Mouse (Mus musculus) induced T-regulatory cell, adult 2 months (primary cell): ENCODE measurements around the gene Nt5c3b.

Experiments used
- DNase-seq: peaks from one replicate; pipeline ENCODE4 v3.0.0-alpha.2; 2012; ENCODE audit warnings: low read depth

Gene Nt5c3b

GRCm38 (mm10) chr11:100399320-100399719 lies 42.3 kb downstream of the Nt5c3b start:
- peak; percentile 34 for DNase-seq

DNA sequence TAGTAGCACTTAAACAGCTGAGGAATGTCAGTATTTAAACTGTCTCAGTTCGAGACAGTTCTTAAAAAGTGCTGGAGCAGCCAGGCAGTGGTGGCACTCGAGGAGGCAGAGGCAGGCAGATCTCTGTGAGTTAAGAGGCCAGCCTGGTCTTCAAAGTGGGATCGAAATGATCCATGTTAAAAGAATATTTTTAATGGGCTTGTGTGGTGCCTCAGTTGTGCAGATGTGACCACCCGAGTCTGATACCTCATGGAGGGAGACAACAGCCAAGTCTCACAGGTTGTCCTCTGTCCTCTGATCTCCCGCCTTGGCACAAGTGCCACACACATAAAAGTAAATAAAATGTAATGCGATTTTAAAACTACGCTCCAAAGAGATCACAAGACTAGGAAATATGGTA lies 43.1 kb downstream of the Nt5c3b start:
- no peak for DNase-seq

DNA sequence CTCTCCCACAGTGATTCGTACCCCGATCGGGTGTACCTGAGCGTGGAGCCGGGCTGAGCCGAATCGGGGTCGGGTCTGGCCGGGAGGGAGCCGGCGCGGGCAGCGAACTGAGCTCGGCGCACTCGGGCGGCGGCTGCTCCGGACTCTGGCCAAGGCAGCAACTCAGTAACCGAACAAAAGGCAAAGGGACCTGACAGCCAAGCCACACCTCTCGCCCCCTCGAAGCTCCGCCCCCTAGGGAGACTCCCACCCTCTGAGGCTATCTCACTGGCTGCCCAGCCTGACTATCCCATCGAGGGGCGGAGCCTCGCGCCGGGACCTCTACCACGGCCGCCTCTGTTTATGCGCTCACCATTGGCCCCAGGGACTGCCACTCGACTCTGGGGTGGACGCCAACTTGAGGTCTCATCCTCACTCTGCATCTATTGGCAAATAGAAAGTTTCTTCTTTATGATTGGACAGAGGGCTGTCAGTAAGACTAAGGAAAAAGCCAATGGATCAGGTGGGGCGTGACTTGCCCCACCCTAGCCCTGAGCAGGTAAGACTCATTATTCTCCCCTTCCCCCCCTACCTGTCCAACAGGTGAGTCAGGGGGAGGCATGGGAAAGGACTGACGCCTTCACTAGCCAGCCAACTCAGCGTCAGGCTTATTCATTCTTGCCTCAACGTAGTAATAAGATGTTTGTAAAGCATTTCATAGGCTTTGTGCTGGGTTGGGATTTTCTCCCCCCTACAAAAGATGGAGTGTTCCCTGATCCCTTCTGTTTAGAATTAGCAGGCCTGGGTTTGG lies 43.8 kb downstream of the Nt5c3b start, which contains the start of gene Jup:
Gene Jup (minus strand): TSS at position 164 of the 790 bp plus-strand sequence.
- peak; percentile 88 for DNase-seq

DNA sequence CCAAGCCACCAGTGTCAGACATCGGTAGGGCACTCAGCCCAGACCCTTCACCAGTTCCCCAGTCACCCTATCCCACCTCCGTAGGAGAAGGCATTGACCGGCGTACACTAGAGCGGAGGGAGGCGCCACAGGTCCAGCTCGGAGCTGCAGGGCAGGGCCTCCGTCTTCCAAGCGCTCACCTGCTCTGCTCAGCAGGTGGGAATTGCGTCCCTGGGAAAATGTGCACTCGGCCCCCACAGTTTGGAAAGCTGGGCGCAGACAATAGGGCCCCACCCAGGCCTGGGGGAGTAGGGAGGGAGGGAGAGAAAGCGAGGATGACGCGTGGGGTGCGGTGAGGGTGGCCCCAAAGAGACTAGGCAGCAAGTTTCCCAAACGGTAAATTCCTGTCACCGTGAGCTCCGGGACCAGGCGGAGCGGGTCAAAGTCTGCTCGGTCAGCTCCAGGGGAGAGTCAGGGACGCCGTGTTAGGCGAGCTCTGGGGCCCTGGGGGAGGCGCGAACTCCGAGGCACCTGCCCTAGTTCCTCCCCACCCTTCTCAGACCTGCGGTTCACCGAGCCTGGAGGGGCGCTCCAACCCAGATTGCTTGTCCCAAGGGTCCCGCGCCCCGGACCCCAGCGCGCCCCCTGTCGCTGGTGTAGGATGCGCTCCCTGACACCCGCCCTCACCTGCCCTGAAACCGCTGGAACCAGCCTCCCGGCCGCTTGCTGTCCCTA lies 44.6 kb downstream of the Nt5c3b start:
- DNase-seq = no peak

- DNase-seq = no peak
These were observed 45.6 kb downstream of the Nt5c3b start for GRCm38 (mm10) chr11:100395861-100396631.

DNA sequence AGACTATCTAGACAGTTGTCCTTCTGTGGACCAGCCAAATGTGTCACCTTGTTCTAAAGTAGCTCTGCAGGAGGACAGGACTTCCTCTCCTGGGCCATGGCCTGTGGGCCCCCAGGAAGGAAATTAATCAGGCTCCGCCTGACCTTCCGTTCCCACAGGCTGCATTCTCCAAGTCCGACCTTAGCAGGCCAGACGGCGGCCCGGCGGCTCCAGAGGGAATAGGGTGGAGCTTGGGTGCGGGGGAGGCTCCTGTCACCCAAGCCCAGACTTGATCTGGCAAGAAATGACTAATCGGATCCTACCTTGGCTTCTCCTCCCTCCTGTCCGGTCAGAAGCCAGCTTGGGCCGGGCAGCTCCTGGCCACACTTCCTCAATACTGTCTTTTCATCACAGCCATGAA lies 46.4 kb downstream of the Nt5c3b start:
- DNase-seq = no peak

DNA sequence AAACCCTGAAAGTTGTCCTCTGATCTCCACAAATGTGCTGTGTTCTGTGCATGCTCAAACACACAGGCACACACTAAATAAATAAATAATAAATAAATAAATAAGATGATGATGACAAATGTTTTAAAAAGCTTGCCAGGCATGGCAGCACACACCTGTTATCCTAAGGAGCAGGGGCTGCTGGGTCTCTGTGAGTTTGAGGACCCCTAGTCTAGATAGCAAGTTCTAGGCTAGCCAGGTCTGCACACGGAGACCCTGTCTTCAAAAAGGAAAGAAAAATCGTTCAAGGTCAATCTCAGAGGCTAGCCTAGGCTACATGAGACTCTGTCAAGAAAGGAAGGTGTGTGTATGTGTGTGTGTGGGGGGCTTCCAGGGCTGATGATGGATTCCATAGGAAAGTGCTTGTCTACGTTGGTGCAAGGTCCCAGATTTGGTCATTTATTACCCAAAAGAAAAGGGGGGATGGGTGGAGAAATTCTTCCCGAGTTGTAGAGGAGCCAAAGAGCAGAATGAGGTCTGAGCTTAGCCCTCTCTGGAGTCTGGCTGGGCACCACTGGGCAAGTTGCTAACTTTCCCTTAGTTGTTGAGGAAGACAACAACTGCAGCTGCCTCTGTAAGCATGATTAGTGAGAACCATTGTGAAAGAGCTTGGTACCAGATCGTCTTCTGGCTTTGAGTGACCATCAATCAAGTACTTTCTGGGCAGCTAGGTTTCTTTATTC lies 47.1 kb downstream of the Nt5c3b start:
- DNase-seq = no peak

- DNase-seq = no peak
These were observed 47.9 kb downstream of the Nt5c3b start for GRCm38 (mm10) chr11:100393733-100394132.

DNA sequence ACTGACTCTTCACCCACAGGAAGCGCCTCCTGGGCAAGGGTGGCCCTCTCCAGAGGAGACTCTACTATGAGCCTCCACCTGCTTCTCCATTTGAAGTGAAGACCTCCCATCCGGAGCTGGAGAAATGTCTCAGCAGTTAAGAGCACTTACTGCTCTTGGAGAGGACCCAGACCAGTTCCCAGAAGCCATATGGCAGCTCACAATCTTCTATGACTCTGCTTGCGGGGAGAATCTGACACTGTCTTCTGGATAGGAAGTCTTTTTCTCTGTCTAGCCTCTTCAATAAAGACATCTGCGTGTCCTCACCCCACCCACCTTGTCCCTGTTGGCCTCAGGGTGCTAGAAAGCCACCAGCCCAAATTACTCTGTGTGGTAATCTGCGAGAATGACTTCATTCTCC lies 48.6 kb downstream of the Nt5c3b start:
- DNase-seq = no peak

DNA sequence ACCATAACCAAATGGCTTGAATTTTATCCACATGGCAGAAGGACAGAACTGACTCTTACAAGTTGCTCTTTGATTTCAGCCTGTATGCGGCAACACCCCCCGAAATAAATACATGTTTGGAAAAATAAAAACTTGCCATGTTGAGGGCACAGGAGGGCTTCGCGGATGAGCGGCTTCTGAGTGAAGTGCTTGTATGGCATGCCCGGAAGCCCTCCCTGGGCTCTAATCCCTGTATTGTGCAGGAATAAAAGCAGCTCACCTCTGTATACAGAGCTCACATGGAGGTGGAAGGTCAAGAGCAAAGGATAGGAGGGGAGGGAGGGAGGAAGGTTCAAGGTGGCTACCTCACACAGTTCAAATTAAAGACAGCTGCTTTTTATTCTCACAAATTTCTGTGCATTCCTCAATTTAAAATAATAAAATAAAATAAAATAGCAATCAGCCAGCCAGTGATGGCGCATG lies 49.7 kb downstream of the Nt5c3b start:
- DNase-seq = no peak

GRCm38 (mm10) chr11:100391081-100391883 lies 50.3 kb downstream of the Nt5c3b start:
- DNase-seq = no peak

DNA sequence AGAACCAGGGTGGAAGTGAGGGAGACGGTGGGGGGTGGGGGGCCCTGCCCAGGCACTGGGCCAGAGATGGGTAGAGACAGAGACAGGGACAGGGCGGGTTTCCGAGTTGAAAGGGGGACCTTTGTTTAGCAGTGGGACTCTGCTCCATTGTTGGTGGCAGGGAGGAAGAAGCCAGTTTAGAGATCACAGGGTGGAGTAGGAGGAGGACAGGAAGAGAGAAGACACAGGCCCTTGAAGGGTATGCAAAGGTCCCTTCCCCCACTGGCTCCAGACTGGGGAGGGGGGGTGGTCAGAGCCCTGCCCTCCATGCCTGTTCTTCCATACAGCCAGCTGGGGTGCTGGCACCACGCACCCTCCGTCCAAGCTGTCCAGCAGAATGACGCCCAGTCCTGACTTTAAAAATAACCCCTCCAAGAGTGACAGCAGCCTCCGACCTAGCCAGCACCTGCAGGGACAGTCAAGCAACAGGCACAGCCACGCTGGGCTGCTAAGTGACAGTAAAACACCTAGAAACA lies 51.6 kb downstream of the Nt5c3b start:
- DNase-seq = no peak

GRCm38 (mm10) chr11:100388588-100388987 lies 53.0 kb downstream of the Nt5c3b start:
- DNase-seq = no peak

DNA sequence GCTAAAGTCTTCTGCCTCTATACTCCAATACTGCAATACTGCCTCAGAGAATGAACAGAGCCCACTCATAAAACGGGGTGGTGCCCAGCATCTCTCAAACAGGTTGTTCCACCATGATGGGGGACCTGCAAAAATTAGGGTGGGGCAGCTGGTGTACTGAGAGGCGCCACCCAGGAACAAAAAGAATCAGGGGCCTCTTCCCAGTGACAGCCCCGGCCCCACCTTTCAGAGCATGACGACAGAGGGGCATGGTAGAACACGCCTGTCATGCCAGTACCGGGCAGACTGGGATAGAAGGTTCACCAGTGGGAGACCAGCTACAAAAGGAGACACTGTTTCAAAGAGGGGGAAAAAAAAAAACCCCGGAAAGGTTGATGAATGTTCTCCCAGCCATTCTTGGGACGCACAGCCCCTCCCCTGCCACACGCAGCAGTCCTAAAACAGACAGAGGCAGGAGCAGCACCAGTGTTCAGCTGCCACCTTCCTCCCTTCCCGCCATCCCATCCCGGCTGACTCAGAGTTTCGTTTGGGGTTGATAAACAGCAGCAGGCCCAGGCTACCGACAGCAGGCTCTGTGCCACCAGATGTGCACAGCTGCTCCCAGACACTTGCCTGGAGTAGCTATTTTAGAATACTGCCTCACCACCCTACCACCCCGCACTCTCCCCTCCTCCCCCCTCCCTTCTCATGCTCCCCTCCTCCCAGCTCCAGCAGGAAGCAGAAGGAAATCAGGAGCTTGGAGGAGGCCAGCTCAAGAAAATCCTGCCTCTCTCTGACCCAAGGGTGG lies 53.8 kb downstream of the Nt5c3b start:
- no peak for DNase-seq

DNA sequence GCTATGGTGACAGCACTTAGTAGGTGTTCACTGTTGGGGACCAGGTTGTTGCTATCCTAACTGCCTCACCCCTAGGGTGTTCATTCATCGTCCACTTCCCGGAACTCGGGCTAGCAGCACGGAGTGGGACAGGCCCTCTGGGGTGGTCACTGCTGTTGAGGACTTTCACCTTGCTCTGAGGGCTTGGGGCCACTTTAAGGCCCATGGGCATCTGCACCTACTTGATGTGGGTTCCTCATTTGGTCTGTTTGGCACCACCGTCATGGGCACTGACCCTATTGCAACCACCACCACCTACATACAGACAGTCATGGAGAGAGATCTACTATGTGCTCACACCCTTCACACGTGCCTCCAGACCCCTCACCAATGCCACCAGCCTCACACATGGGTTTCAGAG lies 54.5 kb downstream of the Nt5c3b start:
- no peak for DNase-seq

- DNase-seq = no peak
These were observed 55.0 kb downstream of the Nt5c3b start for GRCm38 (mm10) chr11:100386586-100386985.

DNA sequence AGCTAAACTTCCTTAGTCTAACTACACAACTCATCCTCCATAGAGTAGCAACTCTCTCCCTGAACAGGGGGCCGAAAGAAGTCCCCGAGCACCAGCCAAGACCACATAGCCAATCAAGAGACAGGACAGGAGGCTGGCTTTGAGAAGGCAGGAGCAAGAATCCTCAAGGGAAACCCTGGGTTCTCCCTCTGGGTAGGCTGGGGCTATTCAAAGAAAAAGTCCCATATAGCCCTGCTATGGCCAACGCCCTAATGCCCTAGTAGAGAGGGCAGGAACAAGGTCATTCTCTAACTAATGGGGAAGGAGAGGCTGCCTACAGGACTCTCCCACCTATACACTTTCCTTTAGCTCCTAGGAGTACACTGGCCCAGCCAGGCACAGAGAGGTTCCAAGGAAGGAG lies 56.6 kb downstream of the Nt5c3b start:
- DNase-seq = no peak

DNA sequence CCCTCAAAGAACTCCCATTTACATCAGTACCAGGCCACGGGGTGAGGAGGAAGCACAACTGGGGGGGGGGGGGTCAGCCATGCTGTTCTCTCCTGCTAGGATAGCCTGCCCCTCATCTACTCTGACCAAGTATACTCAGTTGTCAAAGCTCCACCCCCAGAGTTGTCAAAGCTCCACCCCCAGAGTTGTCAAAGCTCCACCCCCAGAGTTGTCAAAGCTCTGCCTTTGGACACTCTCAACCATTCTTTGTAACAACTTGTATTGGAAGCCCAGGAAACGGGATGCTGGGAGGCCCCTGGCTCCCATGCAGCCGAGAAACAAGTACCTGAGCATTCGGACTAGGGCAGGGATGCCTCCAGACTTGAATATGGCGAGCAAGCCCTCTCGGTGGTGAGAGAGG lies 58.9 kb downstream of the Nt5c3b start:
- no peak for DNase-seq

DNA sequence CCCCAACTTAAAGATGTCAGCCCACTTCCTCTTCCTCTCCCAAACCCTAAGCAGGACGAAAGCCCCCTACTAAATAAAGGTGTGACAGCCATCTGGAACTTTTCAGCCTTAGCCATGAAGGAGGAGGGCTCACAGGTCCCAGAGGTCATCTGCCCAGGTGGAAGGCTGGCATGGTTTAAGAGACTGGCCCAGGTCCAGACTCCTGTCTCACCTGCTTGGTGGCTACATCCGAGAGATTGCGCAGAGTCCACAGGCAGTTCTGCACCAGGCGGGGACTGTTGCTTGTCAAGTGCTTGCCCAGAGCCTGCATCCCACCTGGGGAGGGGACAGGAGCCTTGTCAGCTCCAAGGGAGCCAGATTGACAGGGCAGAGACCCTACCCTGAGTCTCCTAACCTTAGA lies 62.3 kb downstream of the Nt5c3b start:
- no peak for DNase-seq

GRCm38 (mm10) chr11:100378446-100378845 lies 63.2 kb downstream of the Nt5c3b start:
- no peak for DNase-seq
